Mouse (Mus musculus): ENCODE data around the gene Zfp36. TPM values are rescaled to one million over a fixed set of nuclear protein-coding genes. Genes with fewer than 3 reads are reported as not detected.

Gene Zfp36
- polyA plus RNA-seq, 1 experiment from 2014 or later, result 9.9 TPM

DNA sequence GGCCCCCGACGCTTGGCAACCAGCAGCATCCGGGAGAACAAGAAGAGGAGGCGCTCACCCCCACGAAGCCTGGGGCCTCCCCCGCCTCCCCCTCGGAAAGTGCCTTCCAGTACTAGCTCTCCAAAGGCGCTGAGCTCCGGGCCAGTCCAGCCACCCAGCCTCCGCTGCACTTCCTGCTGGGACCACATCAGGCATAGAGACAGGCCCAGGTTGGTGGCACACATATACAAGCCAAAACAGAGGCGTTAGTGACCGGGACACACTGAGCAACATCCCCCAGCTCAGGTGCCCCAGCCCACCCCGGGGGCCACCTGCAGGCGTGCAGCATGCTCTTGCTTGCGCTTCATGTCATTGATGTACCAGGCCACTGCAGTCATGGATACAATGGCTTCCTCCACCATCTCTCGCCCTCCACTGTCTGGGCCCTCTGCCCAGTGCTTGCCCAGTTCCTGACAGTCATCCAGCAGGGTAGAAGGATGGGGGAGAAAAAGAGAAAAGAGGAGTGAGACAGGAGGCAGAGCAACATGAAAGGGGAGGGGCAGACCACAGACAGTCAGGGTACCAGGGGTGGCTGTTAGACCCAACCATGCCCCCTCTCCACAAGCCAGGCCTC, 12.3 kb downstream of the Zfp36 start:
- Histone ChIP-seq H3K27me3 (replicated peaks; ENCODE audit: control insufficient read depth, insufficient read depth, low read length) (no peaks in the 10 kb centered on the region), H3K9me3 (ENCODE audit: control insufficient read depth, low read length) (no peaks in the 10 kb centered on the region), H3K36me3 (ENCODE audit: control insufficient read depth, insufficient read depth, low read length) (peaks cover 20% of the 10 kb centered on the region), H3K4me2 (no peak overlapping the region), H3K27ac (ENCODE audit: low read depth, low read length) (no peak overlapping the region), H3K9ac (ENCODE audit: low read depth, low read length) (no peak overlapping the region), H3K4me1 (replicated peaks; ENCODE audit: control insufficient read depth, insufficient read depth, low read length) (peaks cover 14% of the 10 kb centered on the region), H3K4me3 (ENCODE audit: low read depth, low read length) (no peak overlapping the region)
- DNase-seq (ENCODE audit: low spot score) (no peak), ATAC-seq (replicated peaks; ENCODE audit: low FRiP score) (no peak)
- WGBS, result 87% methylated on average over 16 of the region's 16 CpGs

DNA sequence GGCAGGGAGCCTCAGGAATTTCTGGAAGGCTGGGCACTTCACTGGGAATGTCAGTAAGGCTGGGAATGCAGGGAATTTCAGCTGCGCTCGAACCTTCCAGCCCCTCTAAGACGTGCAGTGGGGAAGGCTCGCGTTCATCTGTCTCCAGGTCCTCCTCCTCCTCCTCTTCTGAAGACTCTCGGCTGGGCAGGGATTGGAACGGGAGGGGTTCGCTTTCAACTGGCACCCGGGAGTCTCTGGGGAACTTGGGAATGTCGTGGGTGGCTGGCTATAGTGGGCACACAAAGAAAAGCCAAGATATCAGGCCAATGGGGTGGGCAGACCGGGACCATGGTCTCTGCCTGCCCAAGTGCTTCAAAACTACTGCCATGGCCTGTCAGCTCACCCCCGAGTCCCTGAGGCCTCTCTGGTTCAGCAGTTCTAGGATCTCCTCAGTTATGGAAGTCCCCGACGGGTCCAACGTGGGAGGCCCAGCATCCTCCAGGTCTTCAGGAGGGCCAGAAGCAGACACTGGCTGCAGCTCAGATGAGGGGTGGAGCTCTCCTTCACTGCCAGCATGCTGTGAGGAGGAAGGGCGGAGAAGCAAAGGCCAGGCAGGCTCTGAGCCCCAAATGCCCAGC, 17.5 kb downstream of the Zfp36 start:
- Histone ChIP-seq H3K36me3 (ENCODE audit: control insufficient read depth, insufficient read depth, low read length) (peaks cover 36% of the 10 kb centered on the region), H3K9me3 (ENCODE audit: control insufficient read depth, low read length) (no peaks in the 10 kb centered on the region), H3K4me3 (ENCODE audit: low read depth, low read length) (no peak overlapping the region), H3K4me2 (no peak overlapping the region), H3K27ac (ENCODE audit: low read depth, low read length) (no peak overlapping the region), H3K27me3 (replicated peaks; ENCODE audit: control insufficient read depth, insufficient read depth, low read length) (no peaks in the 10 kb centered on the region), H3K9ac (ENCODE audit: low read depth, low read length) (no peak overlapping the region), H3K4me1 (replicated peaks; ENCODE audit: control insufficient read depth, insufficient read depth, low read length) (peaks cover 4% of the 10 kb centered on the region)
- no peak for ATAC-seq (replicated peaks; ENCODE audit: low FRiP score)
- 76% methylated on average over 16 of the region's 16 CpGs for WGBS
- DNase-seq (ENCODE audit: low spot score), result no peak

DNA sequence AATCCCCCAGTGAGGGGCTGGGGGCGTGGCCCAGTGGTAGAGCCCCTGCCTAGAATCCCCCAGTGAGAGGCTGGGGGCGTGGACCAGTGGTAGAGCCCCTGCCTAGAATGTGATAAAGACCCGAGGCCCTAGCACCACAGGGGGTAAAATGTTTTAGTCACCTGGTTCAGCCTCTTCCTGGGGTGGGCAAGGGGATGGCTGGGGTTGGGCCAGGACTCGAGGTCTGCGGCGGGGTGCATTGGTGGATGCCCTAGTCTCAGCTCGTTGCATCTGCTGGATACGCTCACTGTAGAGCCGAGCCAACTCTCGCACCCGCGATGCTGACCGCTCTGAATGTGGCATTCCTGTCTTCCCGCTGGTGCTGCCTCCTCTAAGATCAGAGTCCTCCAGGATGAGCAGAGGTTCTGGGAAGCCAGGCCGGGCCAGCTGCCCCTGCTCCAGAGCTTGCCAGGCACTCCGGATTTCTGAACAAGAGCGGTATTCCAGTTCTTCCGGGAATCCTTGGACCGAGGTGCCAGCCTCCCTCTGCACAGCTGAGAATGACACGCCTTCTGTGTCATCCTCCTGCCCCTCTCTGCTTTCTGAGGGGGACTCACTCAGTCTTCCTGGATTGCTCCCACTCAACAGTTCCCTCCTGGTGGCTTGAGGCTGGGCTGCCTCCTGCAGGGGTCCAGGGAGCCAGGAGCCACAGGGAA, 18.3 kb downstream of the Zfp36 start:
- WGBS, result 92% methylated on average over 20 of the region's 20 CpGs
- H3K9me3 ChIP-seq (ENCODE audit: control insufficient read depth, low read length), result no peaks in the 10 kb centered on the region
- DNase-seq (ENCODE audit: low spot score), result no peak
- no peak for ATAC-seq (replicated peaks; ENCODE audit: low FRiP score)
- H3K27me3 ChIP-seq (replicated peaks; ENCODE audit: control insufficient read depth, insufficient read depth, low read length), result no peaks in the 10 kb centered on the region
- H3K4me2 ChIP-seq, result no peak overlapping the region
- H3K36me3 ChIP-seq (ENCODE audit: control insufficient read depth, insufficient read depth, low read length), result peaks cover 31% of the 10 kb centered on the region
- H3K9ac ChIP-seq (ENCODE audit: low read depth, low read length), result no peak overlapping the region
- H3K4me1 ChIP-seq (replicated peaks; ENCODE audit: control insufficient read depth, insufficient read depth, low read length), result peaks cover 10% of the 10 kb centered on the region
- H3K27ac ChIP-seq (ENCODE audit: low read depth, low read length), result no peak overlapping the region
- no peak overlapping the region for H3K4me3 ChIP-seq (ENCODE audit: low read depth, low read length)

DNA sequence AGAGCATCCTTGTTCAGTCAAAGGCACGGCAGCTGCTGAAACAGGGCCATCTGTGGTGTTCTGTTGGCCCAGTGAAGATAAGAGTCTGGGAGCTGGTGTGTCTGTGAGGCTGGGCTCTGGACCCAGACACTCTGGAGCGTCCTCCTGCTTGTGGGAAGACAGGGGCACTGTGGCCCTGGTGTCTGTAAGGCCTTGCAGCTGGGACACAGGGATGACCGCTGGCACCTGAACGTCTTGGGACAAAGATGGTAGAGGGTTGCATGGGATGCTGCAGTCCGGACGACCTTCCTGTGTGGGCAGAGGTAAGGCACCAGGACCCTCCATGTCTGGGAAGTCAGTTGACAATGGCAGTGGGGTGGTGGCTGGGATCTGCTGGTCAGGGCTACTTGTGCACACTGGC, 19.8 kb downstream of the Zfp36 start:
- ATAC-seq (replicated peaks; ENCODE audit: low FRiP score) (no peak), DNase-seq (ENCODE audit: low spot score) (no peak)
- Histone ChIP-seq H3K27me3 (replicated peaks; ENCODE audit: control insufficient read depth, insufficient read depth, low read length) (no peaks in the 10 kb centered on the region), H3K4me2 (no peak overlapping the region), H3K4me3 (ENCODE audit: low read depth, low read length) (no peak overlapping the region), H3K9ac (ENCODE audit: low read depth, low read length) (no peak overlapping the region), H3K27ac (ENCODE audit: low read depth, low read length) (no peak overlapping the region), H3K4me1 (replicated peaks; ENCODE audit: control insufficient read depth, insufficient read depth, low read length) (peaks cover 10% of the 10 kb centered on the region), H3K36me3 (ENCODE audit: control insufficient read depth, insufficient read depth, low read length) (peaks cover 31% of the 10 kb centered on the region), H3K9me3 (ENCODE audit: control insufficient read depth, low read length) (no peaks in the 10 kb centered on the region)
- 89% methylated on average over 6 of the region's 6 CpGs for WGBS

DNA sequence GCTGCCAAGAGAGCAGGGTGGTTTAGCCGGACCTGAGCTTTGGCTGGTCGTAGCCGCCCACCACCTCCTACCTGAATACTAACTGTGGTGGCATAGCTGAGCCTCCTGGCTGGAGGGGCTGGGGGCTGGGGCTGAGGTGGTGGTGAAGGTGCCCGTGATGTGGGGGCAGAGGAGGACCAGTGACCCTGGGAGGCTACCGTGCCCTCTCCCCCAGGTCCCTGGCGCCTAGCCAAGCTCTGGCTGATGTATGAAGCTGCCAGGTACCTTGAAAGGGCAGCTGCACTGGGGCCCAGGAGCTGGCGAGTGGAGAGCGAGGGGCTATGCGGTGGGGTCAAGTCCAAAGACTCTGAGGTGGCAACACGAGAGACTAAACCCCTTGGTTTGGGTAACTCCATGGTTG, 20.2 kb downstream of the Zfp36 start:
- Histone ChIP-seq H3K9ac (ENCODE audit: low read depth, low read length) (no peak overlapping the region), H3K36me3 (ENCODE audit: control insufficient read depth, insufficient read depth, low read length) (peaks cover 30% of the 10 kb centered on the region)
- 90% methylated on average over 10 of the region's 10 CpGs for WGBS

DNA sequence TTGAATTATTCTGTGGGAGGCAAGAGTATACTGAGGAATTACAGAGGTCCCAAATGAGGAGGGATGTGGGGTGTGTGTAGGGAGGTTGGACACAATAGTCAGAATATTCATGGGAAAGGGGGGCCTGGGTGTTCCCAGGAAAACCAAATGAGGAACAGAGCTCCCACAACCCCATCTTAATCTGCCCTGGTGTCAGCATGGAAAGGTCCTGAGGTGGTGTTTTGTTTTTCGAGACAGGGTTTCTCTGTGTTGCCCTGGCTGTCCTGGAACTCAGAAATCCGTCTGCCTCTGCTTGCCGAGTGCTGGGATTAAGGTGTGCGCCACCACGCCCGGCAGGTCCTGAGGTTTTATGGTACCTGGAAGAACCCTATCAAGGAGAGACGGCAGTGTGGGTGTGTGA, 21.6 kb downstream of the Zfp36 start:
- no peaks in the 10 kb centered on the region for H3K27me3 ChIP-seq (replicated peaks; ENCODE audit: control insufficient read depth, insufficient read depth, low read length)
- H3K4me2 ChIP-seq, result no peak overlapping the region; the same call in 1 of the 2 replicates
- WGBS, result 67% methylated on average over 7 of the region's 7 CpGs
- H3K9ac ChIP-seq (ENCODE audit: low read depth, low read length), result no peak overlapping the region
- DNase-seq (ENCODE audit: low spot score) (no peak), ATAC-seq (replicated peaks; ENCODE audit: low FRiP score) (no peak)
- H3K36me3 ChIP-seq (ENCODE audit: control insufficient read depth, insufficient read depth, low read length), result peaks cover 32% of the 10 kb centered on the region
- no peak overlapping the region for H3K4me3 ChIP-seq (ENCODE audit: low read depth, low read length)
- peaks cover 13% of the 10 kb centered on the region for H3K4me1 ChIP-seq (replicated peaks; ENCODE audit: control insufficient read depth, insufficient read depth, low read length)
- H3K9me3 ChIP-seq (ENCODE audit: control insufficient read depth, low read length), result no peaks in the 10 kb centered on the region
- H3K27ac ChIP-seq (ENCODE audit: low read depth, low read length), result 0 out of 2 replicates have a peak overlapping the region, but pooled peaks have one; percentile 2

More for the DNA sequence above, 20.2 kb downstream of the Zfp36 start:
- ATAC-seq (replicated peaks; ENCODE audit: low FRiP score) (no peak), DNase-seq (ENCODE audit: low spot score) (no peak)
- Histone ChIP-seq H3K27ac (ENCODE audit: low read depth, low read length) (no peak overlapping the region), H3K4me1 (replicated peaks; ENCODE audit: control insufficient read depth, insufficient read depth, low read length) (peaks cover 10% of the 10 kb centered on the region), H3K4me2 (no peak overlapping the region), H3K9me3 (ENCODE audit: control insufficient read depth, low read length) (no peaks in the 10 kb centered on the region), H3K27me3 (replicated peaks; ENCODE audit: control insufficient read depth, insufficient read depth, low read length) (no peaks in the 10 kb centered on the region), H3K4me3 (ENCODE audit: low read depth, low read length) (no peak overlapping the region)

DNA sequence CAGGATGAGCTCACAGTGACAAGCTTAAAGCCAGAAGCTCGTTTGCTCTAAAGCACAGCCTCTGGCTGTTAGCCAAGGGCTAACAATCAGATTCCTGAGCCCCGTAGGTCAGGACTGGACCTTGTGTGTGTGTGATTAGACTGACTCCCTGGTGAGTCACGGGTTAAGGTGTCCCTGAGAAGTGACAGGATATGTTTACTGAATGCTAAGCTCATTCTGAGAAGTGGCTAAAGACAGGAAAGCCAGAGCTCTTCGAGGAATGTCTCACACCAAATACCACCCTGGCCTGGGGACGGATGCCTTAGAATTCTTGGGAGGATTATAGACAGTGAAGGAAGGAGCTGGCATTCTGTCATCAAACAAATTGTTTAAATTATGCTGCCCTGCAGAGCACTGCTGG, 22.1 kb downstream of the Zfp36 start:
- Histone ChIP-seq H3K9me3 (ENCODE audit: control insufficient read depth, low read length) (no peaks in the 10 kb centered on the region), H3K9ac (ENCODE audit: low read depth, low read length) (no peak overlapping the region), H3K27me3 (replicated peaks; ENCODE audit: control insufficient read depth, insufficient read depth, low read length) (no peaks in the 10 kb centered on the region), H3K27ac (ENCODE audit: low read depth, low read length) (peak overlapping the region; percentile 17; the same call in 1 of the 2 replicates), H3K4me3 (ENCODE audit: low read depth, low read length) (no peak overlapping the region), H3K36me3 (ENCODE audit: control insufficient read depth, insufficient read depth, low read length) (peaks cover 37% of the 10 kb centered on the region), H3K4me2 (peak overlapping the region; percentile 13), H3K4me1 (replicated peaks; ENCODE audit: control insufficient read depth, insufficient read depth, low read length) (peaks cover 15% of the 10 kb centered on the region)
- DNase-seq (ENCODE audit: low spot score), result no peak
- peak; percentile 26; the same call in 1 of the 2 replicates for ATAC-seq (replicated peaks; ENCODE audit: low FRiP score)
- WGBS, result 11% methylated on average over 5 of the region's 5 CpGs

DNA sequence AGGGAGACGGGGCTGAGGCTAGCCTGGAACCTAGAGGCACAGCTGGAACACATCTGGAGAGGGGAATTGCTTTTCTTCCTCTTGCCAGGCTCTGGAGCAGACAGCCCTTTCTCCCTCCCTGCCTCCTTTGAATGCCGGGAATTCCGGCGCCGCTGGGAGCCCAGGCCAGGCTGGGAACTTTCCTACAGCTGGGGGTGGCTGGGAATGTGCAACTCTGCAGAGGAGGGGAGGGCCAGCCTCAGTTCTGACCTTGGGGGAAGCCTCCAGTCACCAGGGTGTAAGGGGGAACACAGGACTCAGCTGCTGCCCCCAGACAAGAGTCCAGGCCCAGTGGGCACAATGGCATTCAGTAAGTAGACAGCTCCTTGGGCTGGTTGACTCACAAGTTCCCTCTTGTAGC, 23.1 kb downstream of the Zfp36 start:
- Histone ChIP-seq H3K36me3 (ENCODE audit: control insufficient read depth, insufficient read depth, low read length) (peaks cover 38% of the 10 kb centered on the region), H3K9ac (ENCODE audit: low read depth, low read length) (no peak overlapping the region), H3K9me3 (ENCODE audit: control insufficient read depth, low read length) (no peaks in the 10 kb centered on the region), H3K4me3 (ENCODE audit: low read depth, low read length) (no peak overlapping the region), H3K27me3 (replicated peaks; ENCODE audit: control insufficient read depth, insufficient read depth, low read length) (no peaks in the 10 kb centered on the region), H3K4me2 (peak overlapping the region; percentile 13), H3K27ac (ENCODE audit: low read depth, low read length) (peak overlapping the region; percentile 67), H3K4me1 (replicated peaks; ENCODE audit: control insufficient read depth, insufficient read depth, low read length) (peaks cover 15% of the 10 kb centered on the region)
- ATAC-seq (replicated peaks; ENCODE audit: low FRiP score) (no peak), DNase-seq (ENCODE audit: low spot score) (no peak)
- 23% methylated on average over 5 of the region's 5 CpGs for WGBS
